Mouse (Mus musculus): Measurements from ENCODE around the gene Fam104a.
"Not testable (repeated sequence)": the region's sequence is repeated elsewhere in the genome, so short reads cannot be mapped to it uniquely, and the experiment has no call there.

Gene Fam104a

GRCm38 (mm10) chr11:113661835-113662351 is 22.1 kb downstream of the Fam104a start:
- no peak for DNase-seq (ENCODE audit: low spot score)

DNA sequence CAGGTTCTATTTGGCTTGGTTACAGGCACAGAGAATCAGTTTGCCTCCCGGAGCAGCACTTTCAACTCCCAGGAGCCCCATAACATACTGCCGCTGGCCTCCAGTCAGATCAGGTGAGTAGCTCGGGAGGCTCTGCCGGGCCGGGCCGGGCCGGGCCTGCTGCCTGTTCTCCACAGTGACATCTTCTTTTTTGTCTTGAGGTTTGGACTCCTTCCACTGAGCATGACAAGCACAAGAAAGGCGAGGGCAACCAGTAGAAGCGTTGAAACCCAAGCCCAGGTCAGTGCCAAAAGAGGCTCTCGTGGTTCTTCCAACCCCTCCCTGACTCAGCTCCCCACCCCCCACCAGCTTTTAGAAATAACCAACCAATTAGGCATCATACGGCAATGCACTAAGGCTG is 23.0 kb downstream of the Fam104a start:
- DNase-seq (ENCODE audit: low spot score): no peak

GRCm38 (mm10) chr11:113660213-113660612 is 23.7 kb downstream of the Fam104a start:
- not testable (repeated sequence) for DNase-seq (ENCODE audit: low spot score)

- no peak for DNase-seq (ENCODE audit: low spot score)
These were observed 25.2 kb downstream of the Fam104a start for GRCm38 (mm10) chr11:113658763-113659162.

DNA sequence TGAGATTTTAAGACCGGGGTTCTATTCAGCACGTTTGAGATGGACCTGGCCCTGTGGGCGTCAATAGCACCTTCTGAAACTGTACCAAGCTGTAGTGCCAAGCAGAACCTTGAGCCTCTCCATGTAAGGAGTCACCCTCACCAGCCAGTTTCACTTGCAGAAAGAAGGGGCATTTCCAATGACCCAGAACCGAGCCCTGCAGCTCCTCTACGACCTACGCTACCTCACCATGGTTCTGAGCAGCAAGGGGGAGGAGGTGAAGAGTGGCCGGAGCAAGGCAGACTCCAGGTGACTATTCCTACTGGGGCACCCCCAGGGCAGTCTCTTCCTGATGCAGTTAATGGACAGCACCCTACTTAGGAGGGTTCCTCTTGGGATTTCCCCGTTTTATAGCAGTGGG is 25.6 kb downstream of the Fam104a start:
- DNase-seq (ENCODE audit: low spot score): no peak

- no peak for DNase-seq (ENCODE audit: low spot score)
These were observed 26.7 kb downstream of the Fam104a start for GRCm38 (mm10) chr11:113657221-113657620.

DNA sequence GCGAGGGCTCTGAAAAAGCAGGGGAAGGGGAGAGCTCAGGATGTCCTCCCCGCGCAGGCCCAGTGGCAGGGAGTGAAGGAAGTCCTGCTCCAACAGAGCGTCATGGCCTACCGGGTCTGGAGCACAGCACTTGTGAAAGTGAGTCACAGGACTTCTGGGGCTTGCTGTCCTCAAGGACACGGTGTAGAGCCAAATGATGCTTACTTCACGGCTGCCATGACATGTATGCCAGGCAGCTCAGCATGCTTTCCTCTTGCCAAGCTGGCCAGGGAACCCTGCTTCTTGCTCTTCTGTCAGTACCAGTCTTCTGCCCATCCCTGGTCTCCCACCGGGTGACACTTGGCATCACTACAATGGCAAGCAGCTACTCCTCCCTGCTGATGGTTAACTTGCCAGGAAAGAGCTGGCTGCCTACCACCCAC is 27.4 kb downstream of the Fam104a start:
- DNase-seq (ENCODE audit: low spot score): no peak

- no peak for DNase-seq (ENCODE audit: low spot score)
These were observed 29.2 kb downstream of the Fam104a start for GRCm38 (mm10) chr11:113654561-113655270.

GRCm38 (mm10) chr11:113654105-113654504 is 29.9 kb downstream of the Fam104a start:
- DNase-seq (ENCODE audit: low spot score): no peak

- DNase-seq (ENCODE audit: low spot score): no peak
These were observed 31.4 kb downstream of the Fam104a start for GRCm38 (mm10) chr11:113652516-113652915.

GRCm38 (mm10) chr11:113651907-113652273 is 32.1 kb downstream of the Fam104a start:
- peak; percentile 73 for DNase-seq (ENCODE audit: low spot score)

DNA sequence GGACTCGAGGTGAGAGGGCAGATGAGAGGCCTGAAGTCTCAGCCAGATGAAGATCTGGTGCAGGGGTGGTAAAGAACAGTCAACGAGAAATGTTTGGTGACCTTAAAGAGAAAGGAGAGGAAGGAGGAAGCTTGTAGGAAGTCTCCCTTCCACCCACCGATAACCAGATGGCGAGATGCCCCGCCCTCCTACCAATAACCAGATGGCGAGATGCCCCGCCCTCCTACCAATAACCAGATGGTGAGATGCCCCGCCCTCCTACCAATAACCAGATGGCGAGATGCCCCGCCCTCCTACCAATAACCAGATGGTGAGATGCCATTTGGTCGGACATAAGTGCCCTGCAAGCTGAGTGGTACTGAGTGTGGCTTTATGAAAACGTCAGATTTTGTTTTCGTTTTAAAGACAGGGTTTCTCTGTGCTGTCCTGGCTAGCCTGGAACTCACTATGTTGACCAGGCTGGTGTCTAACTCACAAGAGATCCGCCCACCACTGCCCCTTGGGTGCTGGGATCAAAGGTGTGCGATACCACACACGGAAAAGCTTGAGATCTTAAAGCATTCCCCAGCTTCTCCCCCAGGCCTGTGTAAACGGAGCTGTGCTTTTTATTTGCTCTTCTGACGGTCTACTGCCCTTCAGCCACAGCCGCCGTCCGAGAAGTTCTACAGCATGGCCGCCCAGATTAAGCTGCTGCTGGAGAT is 32.6 kb downstream of the Fam104a start:
- no peak for DNase-seq (ENCODE audit: low spot score)

GRCm38 (mm10) chr11:113649353-113650210 is 34.4 kb downstream of the Fam104a start, which contains the start of gene Slc39a11:
TSS of gene Slc39a11 (minus strand) at chr11:113650079.
- DNase-seq (ENCODE audit: low spot score): peak; percentile 80

DNA sequence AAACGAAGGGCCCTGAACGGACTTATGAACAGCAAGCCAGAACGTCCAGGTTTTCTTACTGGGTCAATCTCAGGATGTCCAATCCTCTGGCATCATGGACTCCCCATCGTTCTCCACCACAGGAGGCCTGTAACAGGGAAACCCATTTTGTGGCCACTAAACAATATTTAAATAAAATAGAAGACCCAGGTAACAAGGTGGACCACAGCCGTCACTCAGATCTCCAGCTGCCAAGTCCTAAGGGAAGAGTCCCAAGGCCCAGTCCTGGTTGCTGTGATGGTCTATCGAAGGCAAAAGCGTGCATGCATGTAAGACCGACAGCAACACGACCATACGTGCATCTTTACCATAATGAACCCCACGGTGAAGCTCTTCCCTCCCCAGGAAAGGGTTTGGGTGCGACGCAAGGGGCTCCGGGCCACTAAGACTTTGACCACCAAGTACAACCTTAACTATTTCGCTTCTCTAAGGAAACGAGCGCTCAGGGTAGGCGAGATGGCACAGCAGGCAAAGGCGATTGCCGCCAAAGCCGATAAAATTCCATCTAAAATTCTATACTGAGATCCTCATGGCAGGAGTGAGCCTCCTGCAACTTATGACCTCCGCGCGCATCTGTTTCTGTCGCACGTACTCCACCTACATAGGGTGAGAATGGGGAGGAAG is 35.1 kb downstream of the Fam104a start, which contains the start of gene Cog1:
Cog1 (plus strand) TSS at position 480 of the 663 bp plus-strand sequence.
- DNase-seq (ENCODE audit: low spot score): no peak

DNA sequence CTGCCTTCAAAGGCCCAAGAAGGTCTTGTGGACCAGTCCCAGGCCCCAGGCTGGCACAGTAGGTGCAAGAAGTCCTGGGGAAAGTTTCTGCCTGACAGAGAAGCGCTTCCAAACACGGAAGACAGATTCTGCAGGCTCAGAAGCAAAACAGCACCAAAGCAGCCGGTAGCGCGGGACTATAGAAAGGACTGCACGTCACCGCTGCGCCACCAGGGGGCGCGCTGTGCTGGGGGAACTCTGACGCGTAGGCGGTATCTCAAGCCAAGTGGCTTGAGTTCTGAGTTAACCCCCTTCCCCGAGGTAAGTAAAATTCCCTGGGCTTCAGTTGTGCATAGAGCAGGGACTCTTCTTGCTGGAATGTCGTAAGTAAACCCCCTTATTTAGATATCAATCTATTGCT is 35.8 kb downstream of the Fam104a start:
- DNase-seq (ENCODE audit: low spot score): peak; percentile 95

DNA sequence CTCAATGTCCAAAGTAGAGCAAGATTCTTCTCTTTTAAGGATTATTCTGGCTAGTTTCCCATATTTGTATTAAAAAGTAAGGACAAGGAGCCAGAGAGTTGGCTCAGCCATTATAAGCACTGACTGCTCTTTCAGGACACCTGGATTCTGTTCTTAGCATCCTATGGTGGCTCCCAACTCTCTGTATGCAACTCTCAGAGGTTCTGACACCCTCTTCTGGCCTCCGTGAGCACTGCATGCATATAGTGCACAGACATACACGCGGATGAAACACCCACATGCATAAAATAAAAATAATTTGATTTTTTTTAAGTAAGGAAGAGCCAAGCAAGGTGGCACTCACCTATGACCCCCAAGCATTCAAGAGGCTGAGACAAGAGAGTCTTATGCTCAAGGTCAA is 38.8 kb downstream of the Fam104a start:
- DNase-seq (ENCODE audit: low spot score): no peak

DNA sequence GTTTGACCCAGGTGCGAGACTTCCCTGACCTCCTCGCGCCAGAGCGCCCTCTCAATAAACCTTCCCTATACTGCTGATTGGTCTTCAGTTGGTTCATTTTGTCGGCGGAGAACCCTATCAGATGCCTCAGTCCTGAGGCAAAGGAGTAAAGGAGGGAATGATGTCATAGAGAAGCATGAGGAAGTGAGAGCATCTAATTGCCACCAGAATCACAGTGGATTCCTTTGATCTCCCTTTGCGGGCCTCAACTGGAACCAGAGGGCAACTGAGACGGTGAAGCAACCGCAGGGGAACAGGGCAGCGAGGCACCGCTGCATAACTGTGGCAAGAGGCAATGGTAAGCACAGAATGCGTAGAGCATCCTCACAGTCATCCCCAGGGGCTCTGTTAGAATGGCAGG is 45.3 kb downstream of the Fam104a start:
- no peak for DNase-seq (ENCODE audit: low spot score)

GRCm38 (mm10) chr11:113634699-113635121 is 49.2 kb downstream of the Fam104a start:
- DNase-seq (ENCODE audit: low spot score): no peak

GRCm38 (mm10) chr11:113633398-113633797 is 50.6 kb downstream of the Fam104a start:
- DNase-seq (ENCODE audit: low spot score): no peak

DNA sequence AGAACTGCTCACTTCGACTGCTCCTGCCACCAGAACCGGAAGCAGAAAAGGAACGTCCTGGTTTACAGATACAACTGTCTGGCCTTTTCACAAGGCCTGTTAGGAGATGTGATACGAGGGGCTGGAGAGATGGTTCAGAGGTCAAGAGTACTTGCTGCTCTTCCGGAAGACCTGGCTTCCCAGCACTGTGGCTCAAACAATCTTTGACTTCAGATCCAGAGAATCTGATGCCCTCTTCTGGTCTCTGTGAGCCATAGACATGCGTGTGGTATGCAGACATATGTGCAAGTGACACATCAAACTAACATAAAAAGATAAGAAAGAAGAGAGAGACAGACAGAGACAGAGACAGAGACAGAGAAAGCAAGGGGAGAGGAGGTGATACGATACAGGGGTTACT is 51.7 kb downstream of the Fam104a start:
- no peak for DNase-seq (ENCODE audit: low spot score)

GRCm38 (mm10) chr11:113631862-113632261 is 52.1 kb downstream of the Fam104a start:
- DNase-seq (ENCODE audit: low spot score): no peak

DNA sequence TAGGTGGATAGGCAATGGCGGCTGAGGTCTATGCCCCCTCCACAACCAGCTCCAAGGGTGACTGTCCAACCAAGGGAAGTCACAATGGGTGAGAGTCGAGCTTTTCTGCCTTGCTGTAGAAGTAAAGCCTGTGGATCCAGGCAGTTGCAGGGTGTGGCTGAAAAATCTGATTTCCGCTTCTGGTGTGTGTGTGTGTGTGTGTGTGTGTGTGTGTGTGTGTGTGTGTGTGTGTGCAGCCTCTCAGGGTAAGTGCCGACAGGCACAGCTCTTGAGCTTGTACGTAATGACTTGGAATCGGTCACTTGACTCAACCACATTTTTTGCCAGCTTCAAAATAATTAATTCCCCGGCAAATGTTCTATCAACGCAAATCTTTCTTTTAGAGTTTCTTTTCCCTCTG is 52.7 kb downstream of the Fam104a start:
- no peak for DNase-seq (ENCODE audit: low spot score)
